In the genomic region with DNA sequence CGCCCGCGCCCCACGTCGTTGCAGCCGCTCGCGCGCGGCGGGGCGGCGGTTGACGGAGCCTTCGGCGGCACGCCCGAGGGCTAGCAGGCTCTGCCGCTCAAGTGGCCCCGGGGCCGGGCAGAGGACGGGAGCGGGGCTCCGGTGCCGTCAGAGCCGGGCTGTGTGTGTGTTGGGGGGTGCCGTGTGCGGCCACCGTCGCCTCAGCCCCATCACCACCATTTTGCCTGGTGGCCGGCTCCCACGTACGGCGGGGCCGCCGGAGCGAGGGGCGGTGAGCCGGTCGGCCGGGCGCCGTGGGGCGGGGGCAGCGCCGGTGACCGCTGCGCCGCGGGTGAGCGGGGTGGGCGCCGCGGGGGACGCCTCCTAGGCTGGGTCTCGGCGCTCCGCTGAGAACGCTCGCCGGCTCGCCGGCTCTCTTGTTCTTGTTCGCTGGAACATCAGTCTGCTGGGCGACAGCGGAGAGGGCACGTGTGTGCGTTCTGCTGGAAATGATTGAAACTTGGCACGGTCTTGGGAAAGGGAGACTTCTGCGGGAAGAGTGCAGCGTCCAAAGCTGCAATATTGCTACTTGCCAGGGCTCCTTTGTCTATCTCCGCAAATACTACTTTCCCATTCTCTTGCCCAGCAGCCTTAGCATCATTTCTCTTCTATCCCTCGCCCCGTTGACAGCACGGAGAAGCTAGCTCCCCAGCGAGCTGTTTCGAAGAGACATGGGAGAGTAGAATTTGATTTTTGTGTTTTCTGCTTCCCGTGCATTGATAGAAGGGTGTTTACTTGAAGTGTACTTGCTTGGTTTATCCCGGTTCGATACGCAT, we compare ENCODE assay signal across 8 mouse cellular contexts. TPM values are rescaled to one million over a fixed set of nuclear protein-coding genes. Genes with fewer than 3 reads are reported as not detected.
DNase-seq lines count a peak whose midpoint lies in the region; ATAC-seq and TF ChIP-seq lines count a peak whose summit lies in the region.

No protein-coding gene starts in this region.

- H3K4me2 ChIP-seq in forebrain, embryonic 16.5 days (ENCODE audit: low read length): peak overlapping the region; percentile 49
- H3K4me2 ChIP-seq in intestine, postnatal 0 days (replicated peaks; ENCODE audit: low read depth): peak overlapping the region; percentile 75
- peak overlapping the region; percentile 42 for H3K4me2 ChIP-seq in midbrain, embryonic 11.5 days
- peak overlapping the region; percentile 59 for H3K4me2 ChIP-seq in stomach, postnatal 0 days (replicated peaks; ENCODE audit: low read depth)

- no peaks in the 10 kb centered on the region for H3K4me1 ChIP-seq in forebrain, embryonic 16.5 days (replicated peaks; ENCODE audit: control insufficient read depth, insufficient read depth, low read length)
- H3K4me1 ChIP-seq in intestine, postnatal 0 days (replicated peaks; ENCODE audit: control insufficient read depth, insufficient read depth, low read length): no peaks in the 10 kb centered on the region
- H3K4me1 ChIP-seq in limb, embryonic 10.5 days: no peaks in the 10 kb centered on the region
- no peaks in the 10 kb centered on the region for H3K4me1 ChIP-seq in midbrain, embryonic 11.5 days (ENCODE audit: control insufficient read depth, insufficient read depth, low read length)
- no peaks in the 10 kb centered on the region for H3K4me1 ChIP-seq in stomach, postnatal 0 days (replicated peaks; ENCODE audit: control insufficient read depth, insufficient read depth)

- peak overlapping the region; percentile 80 for H3K9ac ChIP-seq in forebrain, embryonic 16.5 days (replicated peaks; ENCODE audit: low read depth, low read length)
- peak overlapping the region; percentile 54 for H3K9ac ChIP-seq in intestine, postnatal 0 days (ENCODE audit: low read depth, low read length)
- H3K9ac ChIP-seq in midbrain, embryonic 11.5 days (ENCODE audit: low read length): peak overlapping the region; percentile 78
- peak overlapping the region; percentile 59 for H3K9ac ChIP-seq in stomach, postnatal 0 days (ENCODE audit: low read length)

- no peaks in the 10 kb centered on the region for H3K27me3 ChIP-seq in forebrain, embryonic 16.5 days (replicated peaks; ENCODE audit: control insufficient read depth, insufficient read depth, low read length)
- H3K27me3 ChIP-seq in intestine, postnatal 0 days (replicated peaks; ENCODE audit: control insufficient read depth, insufficient read depth, low read length): no peaks in the 10 kb centered on the region
- H3K27me3 ChIP-seq in limb, embryonic 10.5 days (ENCODE audit: low read depth, poor library complexity, severe bottlenecking): peaks cover 14% of the 10 kb centered on the region
- no peaks in the 10 kb centered on the region for H3K27me3 ChIP-seq in midbrain, embryonic 11.5 days (ENCODE audit: control insufficient read depth, insufficient read depth, low read length)
- H3K27me3 ChIP-seq in stomach, postnatal 0 days (ENCODE audit: control insufficient read depth, insufficient read depth, low read length): no peaks in the 10 kb centered on the region

- H3K36me3 ChIP-seq in forebrain, embryonic 16.5 days (ENCODE audit: control insufficient read depth, insufficient read depth): no peaks in the 10 kb centered on the region
- no peaks in the 10 kb centered on the region for H3K36me3 ChIP-seq in intestine, postnatal 0 days (ENCODE audit: control insufficient read depth, insufficient read depth)
- H3K36me3 ChIP-seq in limb, embryonic 10.5 days: no peaks in the 10 kb centered on the region
- H3K36me3 ChIP-seq in midbrain, embryonic 11.5 days (ENCODE audit: control insufficient read depth, insufficient read depth, low read length): no peaks in the 10 kb centered on the region
- no peaks in the 10 kb centered on the region for H3K36me3 ChIP-seq in stomach, postnatal 0 days (ENCODE audit: control insufficient read depth, insufficient read depth, low read length)

- DNase-seq in R1 (ENCODE audit: low read depth, low spot score): peak; percentile 4
- peak; percentile 30 to 46 for DNase-seq in cerebellum, adult 18-20 months
- peak; percentile 49 for DNase-seq in limb, embryonic 10.5 days (ENCODE audit: low spot score)
- DNase-seq in midbrain, embryonic 11.5 days (ENCODE audit: low spot score, missing footprints): peak; percentile 93
- DNase-seq in stomach, postnatal 0 days (ENCODE audit: low spot score): peak; percentile 31
- DNase-seq in spleen, postnatal 10 days (ENCODE audit: low spot score in 2 of 2): no peak

- 24% methylated on average over 60 of the region's 81 CpGs for WGBS in forebrain, embryonic 16.5 days
- 25% methylated on average over 70 of the region's 81 CpGs for WGBS in intestine, postnatal 0 days
- 25% methylated on average over 41 of the region's 81 CpGs for WGBS in limb, embryonic 10.5 days
- 14% methylated on average over 59 of the region's 81 CpGs for WGBS in midbrain, embryonic 11.5 days
- 13% methylated on average over 42 of the region's 81 CpGs for WGBS in stomach, postnatal 0 days

- H3K4me3 ChIP-seq in forebrain, embryonic 16.5 days (replicated peaks; ENCODE audit: low read length): peak overlapping the region; percentile 68
- H3K4me3 ChIP-seq in intestine, postnatal 0 days (ENCODE audit: low read depth, low read length): peak overlapping the region; percentile 60
- peak overlapping the region; percentile 66 for H3K4me3 ChIP-seq in limb, embryonic 10.5 days
- peak overlapping the region; percentile 57 for H3K4me3 ChIP-seq in midbrain, embryonic 11.5 days (ENCODE audit: low read depth, low read length)
- H3K4me3 ChIP-seq in stomach, postnatal 0 days (ENCODE audit: low read depth, low read length): peak overlapping the region; percentile 56

- ATAC-seq in forebrain, embryonic 16.5 days: peak; percentile 59
- peak; percentile 51 for ATAC-seq in intestine, postnatal 0 days
- ATAC-seq in midbrain, embryonic 11.5 days (ENCODE audit: low FRiP score): peak; percentile 69
- ATAC-seq in stomach, postnatal 0 days (ENCODE audit: low FRiP score, low TSS enrichment): peak; percentile 65

- TF ChIP-seq CTCF in intestine, postnatal 0 days (IDR thresholded peaks at IDR 0.05; ENCODE audit: low read depth): no peak
- no peak for TF ChIP-seq CTCF in stomach, postnatal 0 days (IDR thresholded peaks at IDR 0.05; ENCODE audit: low read depth)

- H3K27ac ChIP-seq in forebrain, embryonic 16.5 days (ENCODE audit: low read length): peak overlapping the region; percentile 83
- H3K27ac ChIP-seq in intestine, postnatal 0 days (ENCODE audit: low read depth, low read length): peak overlapping the region; percentile 54; the same call in 1 of the 2 replicates
- peak overlapping the region; percentile 90 for H3K27ac ChIP-seq in limb, embryonic 10.5 days
- peak overlapping the region; percentile 71; the same call in 1 of the 2 replicates for H3K27ac ChIP-seq in midbrain, embryonic 11.5 days (ENCODE audit: low read depth, low read length)
- peak overlapping the region; percentile 63 for H3K27ac ChIP-seq in stomach, postnatal 0 days (replicated peaks)

- TF ChIP-seq EP300 in stomach, postnatal 0 days (optimal IDR thresholded peaks at IDR 0.05): no peak

- H3K9me3 ChIP-seq in forebrain, embryonic 16.5 days (ENCODE audit: control insufficient read depth, low read length): no peaks in the 10 kb centered on the region
- no peaks in the 10 kb centered on the region for H3K9me3 ChIP-seq in intestine, postnatal 0 days (ENCODE audit: control insufficient read depth)
- H3K9me3 ChIP-seq in limb, embryonic 10.5 days (replicated peaks): no peaks in the 10 kb centered on the region
- no peaks in the 10 kb centered on the region for H3K9me3 ChIP-seq in midbrain, embryonic 11.5 days (ENCODE audit: control insufficient read depth, low read length)
- H3K9me3 ChIP-seq in stomach, postnatal 0 days (ENCODE audit: control insufficient read depth, low read length): no peaks in the 10 kb centered on the region

RNA-seq across cellular contexts. Expression of a gene that starts 1.2 kb away (rescaled TPM):
- 37.1 and 42.6 TPM in 2 replicates for polyA plus RNA-seq in forebrain, embryonic 16.5 days (2015; fragmentation: Nextera tagmentation; extraction: Ambion mirVana)
- 2.7 and 3.7 TPM in 2 replicates for polyA plus RNA-seq in intestine, postnatal 0 days (2015; fragmentation: Nextera tagmentation; extraction: Ambion mirVana)
- 14.8 and 18.2 TPM in 2 replicates for polyA plus RNA-seq in limb, embryonic 10.5 days (2016; fragmentation: Nextera tagmentation; extraction: Ambion mirVana)
- 24.3 and 25.1 TPM in 2 replicates for polyA plus RNA-seq in midbrain, embryonic 11.5 days (2014; fragmentation: Nextera tagmentation; extraction: Ambion mirVana)
- polyA plus RNA-seq in stomach, postnatal 0 days (2015; fragmentation: Nextera tagmentation; extraction: Ambion mirVana): 2.5 and 3.0 TPM in 2 replicates

Comparison
In these comparisons a context has a peak if more than half of its experiments do, and no peak if none do; other contexts are left out.
1. DNase-seq: peak in R1 (single experiment), cerebellum, adult 18-20 months (2 of 2), limb, embryonic 10.5 days (single experiment), midbrain, embryonic 11.5 days (single experiment) and stomach, postnatal 0 days (single experiment); none in spleen, postnatal 10 days (0 of 2).
2. Peak in every context shown above with its lines, with median percentiles within 50 percentile points of each other: ATAC-seq, H3K27ac ChIP-seq, H3K4me2 ChIP-seq, H3K4me3 ChIP-seq and H3K9ac ChIP-seq.